Mouse (Mus musculus) splenic B cell, adult 2 months (primary cell): ENCODE data around the gene Abl2.
"Not testable (repeated sequence)": the region's sequence is repeated elsewhere in the genome, so short reads cannot be mapped to it uniquely, and the experiment has no call there.

Experiments used
- DNase-seq: peaks from one replicate; pipeline ENCODE4 v3.0.0-alpha.2; 2011; ENCODE audit warnings: low read depth, low spot score
- H3K27me3 ChIP-seq: 2 replicates; pipeline ENCODE4 v1.6.1; 2012; ENCODE audit warnings: mild to moderate bottlenecking, low read length, moderate library complexity, mixed read lengths; ENCODE audit not compliant: control insufficient read depth, poor library complexity, insufficient read depth, severe bottlenecking
- H3K36me3 ChIP-seq: 2 replicates; pipeline ENCODE4 v1.6.1; 2012; ENCODE audit warnings: mild to moderate bottlenecking, low read length, moderate library complexity, mixed read lengths; ENCODE audit not compliant: control insufficient read depth, poor library complexity, insufficient read depth, severe bottlenecking

The Abl2 gene

GRCm38 (mm10) chr1:156558024-156558930, at the start of gene Abl2:
TSS of gene Abl2 (plus strand) at chr1:156558786.
- H3K36me3 ChIP-seq = no peaks in the 10 kb centered on the region
- no peaks in the 10 kb centered on the region for H3K27me3 ChIP-seq
- peak; percentile 92 for DNase-seq

- H3K27me3 ChIP-seq = no peaks in the 10 kb centered on the region
- no peak for DNase-seq
- no peaks in the 10 kb centered on the region for H3K36me3 ChIP-seq
Observed at GRCm38 (mm10) chr1:156520136-156520780, 38.3 kb upstream of the Abl2 start.

DNA sequence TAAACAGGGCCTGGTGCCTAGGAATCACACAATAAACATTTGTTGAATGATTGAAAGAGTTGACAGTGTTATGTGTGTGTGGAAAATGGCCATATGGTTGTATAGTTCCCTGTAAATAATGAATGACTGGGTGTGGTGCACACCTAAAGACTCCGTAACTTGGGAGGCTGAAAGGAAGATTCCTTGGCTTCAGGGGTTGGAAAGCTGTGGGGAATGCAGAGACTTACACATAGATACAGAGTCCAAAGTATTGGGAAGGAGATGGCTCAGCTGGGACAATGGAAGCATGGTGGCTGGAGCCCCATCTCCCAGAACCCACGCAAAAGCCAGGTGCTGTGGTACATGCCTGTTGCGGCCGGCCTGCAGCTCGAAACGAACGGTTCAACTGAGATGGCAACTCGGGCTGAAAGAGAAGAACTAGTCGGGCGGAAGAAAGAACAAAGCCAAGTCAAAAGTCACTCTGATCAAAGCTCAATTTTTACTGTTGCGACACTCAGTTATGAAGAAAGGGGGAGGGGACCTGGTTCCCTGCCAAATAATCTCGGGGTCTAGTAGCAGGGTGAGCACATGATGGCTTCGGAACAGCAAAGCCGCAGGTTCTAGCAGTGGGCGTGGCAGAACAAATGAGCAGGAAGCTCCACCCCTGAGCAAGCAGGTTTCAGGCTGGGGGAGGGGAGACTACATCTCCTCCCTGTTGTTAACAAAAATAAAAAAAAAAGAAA, 36.6 kb upstream of the Abl2 start:
- no peaks in the 10 kb centered on the region for H3K36me3 ChIP-seq
- DNase-seq = peak; percentile 70
- H3K27me3 ChIP-seq = no peaks in the 10 kb centered on the region

GRCm38 (mm10) chr1:156523842-156524241, 34.7 kb upstream of the Abl2 start, which contains the start of gene Gm10031:
TSS of gene Gm10031 (plus strand) at chr1:156524012.
- H3K27me3 ChIP-seq, H3K36me3 ChIP-seq, DNase-seq: not testable (repeated sequence)

- not testable (repeated sequence) for DNase-seq, H3K27me3 ChIP-seq, H3K36me3 ChIP-seq
Observed at GRCm38 (mm10) chr1:156532476-156533175, 26.0 kb upstream of the Abl2 start.

- no peaks in the 10 kb centered on the region for H3K36me3 ChIP-seq
- no peaks in the 10 kb centered on the region for H3K27me3 ChIP-seq
- no peak for DNase-seq
Observed at GRCm38 (mm10) chr1:156533483-156533882, 25.1 kb upstream of the Abl2 start.

DNA sequence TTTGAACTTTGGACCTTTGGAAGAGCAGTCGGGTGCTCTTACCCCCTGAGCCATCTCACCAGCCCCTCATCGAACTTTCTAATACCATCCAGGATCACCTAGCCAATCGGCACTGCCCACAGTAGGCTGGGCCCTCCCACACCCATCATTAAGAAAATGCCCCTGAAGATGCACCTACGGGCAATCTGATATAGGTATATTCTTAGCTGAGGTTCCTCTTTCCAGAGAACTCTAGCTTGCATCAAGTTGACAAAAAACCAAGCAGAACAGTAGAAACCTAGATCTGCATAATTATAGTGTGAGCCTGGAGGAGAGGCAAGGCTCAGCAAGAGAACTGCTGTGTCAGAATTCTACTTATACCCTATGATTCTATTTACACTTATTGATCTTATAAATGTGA, 24.7 kb upstream of the Abl2 start:
- no peaks in the 10 kb centered on the region for H3K36me3 ChIP-seq
- DNase-seq = no peak

GRCm38 (mm10) chr1:156537031-156537430, 21.6 kb upstream of the Abl2 start:
- DNase-seq = no peak
- H3K27me3 ChIP-seq = no peaks in the 10 kb centered on the region
- H3K36me3 ChIP-seq = no peaks in the 10 kb centered on the region

More for the DNA sequence above, 24.7 kb upstream of the Abl2 start:
- no peaks in the 10 kb centered on the region for H3K27me3 ChIP-seq

- no peak for DNase-seq
- H3K36me3 ChIP-seq = no peaks in the 10 kb centered on the region
- no peaks in the 10 kb centered on the region for H3K27me3 ChIP-seq
Observed at GRCm38 (mm10) chr1:156537701-156538100, 20.9 kb upstream of the Abl2 start.

DNA sequence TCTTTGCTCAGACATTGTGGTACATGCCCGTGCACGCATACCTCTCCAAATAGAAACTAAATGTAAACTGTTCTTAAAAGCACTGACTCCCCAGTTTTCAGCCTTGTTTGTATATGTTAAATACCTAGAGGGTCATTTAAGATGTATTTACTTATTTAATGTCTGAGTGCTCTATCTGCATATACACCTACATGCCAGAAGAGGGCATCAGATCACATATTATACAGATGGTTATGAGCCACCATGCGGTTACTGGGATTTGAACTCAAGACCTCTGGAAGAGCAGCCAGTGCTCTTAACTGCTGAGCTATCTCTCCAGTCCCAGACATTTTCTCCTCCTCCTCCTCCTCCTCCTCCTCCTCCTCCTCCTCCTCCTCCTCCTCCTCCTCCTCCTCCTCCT, 20.2 kb upstream of the Abl2 start:
- peak; percentile 51 for DNase-seq
- H3K27me3 ChIP-seq = no peaks in the 10 kb centered on the region
- no peaks in the 10 kb centered on the region for H3K36me3 ChIP-seq

DNA sequence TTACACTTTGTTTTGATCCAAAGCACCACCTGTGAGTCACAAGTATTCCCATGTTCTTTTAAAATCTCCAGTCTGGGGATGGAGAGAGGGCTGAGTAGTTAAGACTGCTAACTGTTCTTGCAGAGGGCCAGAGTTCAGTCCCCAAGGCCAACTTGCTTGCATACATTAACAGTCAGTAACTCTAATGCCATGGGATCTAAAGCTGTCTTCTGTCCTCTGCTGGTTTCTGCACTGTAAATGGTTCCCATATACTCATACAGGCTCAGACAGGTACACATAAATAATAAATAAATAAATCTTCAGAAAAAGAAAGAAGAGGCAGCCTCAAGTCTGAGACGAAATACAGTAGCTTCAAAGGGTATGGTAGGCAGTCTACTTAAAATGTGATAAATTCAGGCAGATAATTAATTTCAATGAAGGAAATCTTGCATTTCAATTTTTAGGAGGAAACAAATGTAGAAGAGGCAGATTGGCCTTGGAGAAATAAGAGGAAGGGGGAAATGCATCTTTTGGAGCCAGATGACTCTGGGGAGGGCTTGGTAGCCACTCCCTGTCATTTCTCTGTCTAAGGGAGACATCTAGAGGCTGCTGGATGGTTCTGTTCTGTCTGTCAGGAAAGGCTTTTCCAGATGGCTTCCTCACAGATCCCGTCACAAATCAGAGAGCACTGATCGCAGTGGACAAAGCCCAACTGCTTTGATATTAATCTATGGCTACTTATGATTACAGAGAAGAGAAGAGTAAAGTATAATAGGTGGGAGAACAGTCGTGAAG, 18.6 kb upstream of the Abl2 start:
- H3K36me3 ChIP-seq = no peaks in the 10 kb centered on the region
- DNase-seq = peak; percentile 32
- H3K27me3 ChIP-seq = no peaks in the 10 kb centered on the region; the same call in 1 of the 2 replicates

GRCm38 (mm10) chr1:156543999-156544398, 14.6 kb upstream of the Abl2 start:
- Histone ChIP-seq H3K36me3 (no peaks in the 10 kb centered on the region), H3K27me3 (no peaks in the 10 kb centered on the region; the same call in 1 of the 2 replicates)
- no peak for DNase-seq

- peak; percentile 40 for DNase-seq
- Histone ChIP-seq H3K27me3 (no peaks in the 10 kb centered on the region), H3K36me3 (no peaks in the 10 kb centered on the region)
Observed at GRCm38 (mm10) chr1:156558950-156559640, 509 bp downstream of the Abl2 start.
